Mouse (Mus musculus): ENCODE data around the gene Megf11. TPM values are rescaled to one million over a fixed set of nuclear protein-coding genes. Genes with fewer than 3 reads are reported as not detected.
A peak's percentile ranks its signal among the peaks of the same experiment; 100 is the strongest.
"Not testable (repeated sequence)": the region's sequence is repeated elsewhere in the genome, so short reads cannot be mapped to it uniquely, and the experiment has no call there.

The Megf11 gene
- polyA plus RNA-seq, 1 experiment from 2014 or later, result 0.56 TPM

GRCm38 (mm10) chr9:64700451-64701311, 315.3 kb downstream of the Megf11 start:
- no peak overlapping the region for H3K4me2 ChIP-seq (replicated peaks; ENCODE audit: low read depth, low read length)
- H3K9ac ChIP-seq (replicated peaks; ENCODE audit: low read depth), result no peak overlapping the region
- no peaks in the 10 kb centered on the region for H3K4me1 ChIP-seq (ENCODE audit: insufficient read depth, low read depth, low read length)
- TF ChIP-seq CTCF (IDR thresholded peaks at IDR 0.05) (no peak), EP300 (IDR thresholded peaks at IDR 0.05) (no peak)
- H3K9me3 ChIP-seq (ENCODE audit: low read length), result no peaks in the 10 kb centered on the region
- peaks cover 4% of the 10 kb centered on the region for H3K36me3 ChIP-seq (ENCODE audit: insufficient read depth, low read length)
- 80% methylated on average over 4 of the region's 4 CpGs for WGBS
- H3K27ac ChIP-seq (ENCODE audit: low read length), result no peak overlapping the region
- ATAC-seq (no peak), DNase-seq (ENCODE audit: low spot score) (no peak)
- no peaks in the 10 kb centered on the region for H3K27me3 ChIP-seq (replicated peaks; ENCODE audit: insufficient read depth, low read length)
- H3K4me3 ChIP-seq (ENCODE audit: low read depth, low read length), result no peak overlapping the region

GRCm38 (mm10) chr9:64701651-64702050, 316.2 kb downstream of the Megf11 start:
- DNase-seq (ENCODE audit: low spot score) (peak; percentile 17), ATAC-seq (no peak)
- WGBS, result 89% methylated on average over 1 of the region's 1 CpGs
- H3K4me1 ChIP-seq (ENCODE audit: insufficient read depth, low read depth, low read length), result no peaks in the 10 kb centered on the region
- TF ChIP-seq EP300 (IDR thresholded peaks at IDR 0.05), result no peak
- TF ChIP-seq CTCF (IDR thresholded peaks at IDR 0.05), result no peak
- H3K9me3 ChIP-seq (ENCODE audit: low read length), result no peaks in the 10 kb centered on the region
- no peaks in the 10 kb centered on the region for H3K27me3 ChIP-seq (replicated peaks; ENCODE audit: insufficient read depth, low read length)
- no peak overlapping the region for H3K4me2 ChIP-seq (replicated peaks; ENCODE audit: low read depth, low read length)
- H3K4me3 ChIP-seq (ENCODE audit: low read depth, low read length), result no peak overlapping the region
- no peaks in the 10 kb centered on the region; the same call in none of the 2 replicates for H3K36me3 ChIP-seq (ENCODE audit: insufficient read depth, low read length)
- no peak overlapping the region for H3K27ac ChIP-seq (ENCODE audit: low read length)
- no peak overlapping the region for H3K9ac ChIP-seq (replicated peaks; ENCODE audit: low read depth)

- TF ChIP-seq EP300 (IDR thresholded peaks at IDR 0.05), result no peak
- no peak for TF ChIP-seq CTCF (IDR thresholded peaks at IDR 0.05)
- Histone ChIP-seq H3K4me2 (replicated peaks; ENCODE audit: low read depth, low read length) (no peak overlapping the region), H3K9ac (replicated peaks; ENCODE audit: low read depth) (no peak overlapping the region), H3K27ac (ENCODE audit: low read length) (no peak overlapping the region), H3K36me3 (ENCODE audit: insufficient read depth, low read length) (no peaks in the 10 kb centered on the region; the same call in none of the 2 replicates), H3K9me3 (ENCODE audit: low read length) (no peaks in the 10 kb centered on the region), H3K4me1 (ENCODE audit: insufficient read depth, low read depth, low read length) (no peaks in the 10 kb centered on the region), H3K27me3 (replicated peaks; ENCODE audit: insufficient read depth, low read length) (no peaks in the 10 kb centered on the region), H3K4me3 (ENCODE audit: low read depth, low read length) (no peak overlapping the region)
- DNase-seq (ENCODE audit: low spot score) (no peak), ATAC-seq (no peak)
Observed at GRCm38 (mm10) chr9:64702391-64702790, 317.0 kb downstream of the Megf11 start.

GRCm38 (mm10) chr9:64702937-64703336, 317.5 kb downstream of the Megf11 start:
- no peak overlapping the region for H3K27ac ChIP-seq (ENCODE audit: low read length)
- no peak overlapping the region for H3K4me2 ChIP-seq (replicated peaks; ENCODE audit: low read depth, low read length)
- ATAC-seq (peak; percentile 85), DNase-seq (ENCODE audit: low spot score) (peak; percentile 91)
- TF ChIP-seq EP300 (IDR thresholded peaks at IDR 0.05) (no peak), CTCF (IDR thresholded peaks at IDR 0.05) (no peak)
- no peak overlapping the region for H3K9ac ChIP-seq (replicated peaks; ENCODE audit: low read depth)
- H3K9me3 ChIP-seq (ENCODE audit: low read length), result no peaks in the 10 kb centered on the region
- no peaks in the 10 kb centered on the region for H3K4me1 ChIP-seq (ENCODE audit: insufficient read depth, low read depth, low read length)
- no peaks in the 10 kb centered on the region for H3K27me3 ChIP-seq (replicated peaks; ENCODE audit: insufficient read depth, low read length)
- H3K4me3 ChIP-seq (ENCODE audit: low read depth, low read length), result no peak overlapping the region
- no peaks in the 10 kb centered on the region; the same call in none of the 2 replicates for H3K36me3 ChIP-seq (ENCODE audit: insufficient read depth, low read length)
- 31% methylated on average over 2 of the region's 2 CpGs for WGBS

GRCm38 (mm10) chr9:64703420-64703965, 318.1 kb downstream of the Megf11 start:
- no peaks in the 10 kb centered on the region; the same call in 1 of the 2 replicates for H3K36me3 ChIP-seq (ENCODE audit: insufficient read depth, low read length)
- ATAC-seq (no peak), DNase-seq (ENCODE audit: low spot score) (no peak)
- no peak overlapping the region for H3K9ac ChIP-seq (replicated peaks; ENCODE audit: low read depth)
- H3K4me3 ChIP-seq (ENCODE audit: low read depth, low read length), result no peak overlapping the region
- H3K9me3 ChIP-seq (ENCODE audit: low read length), result no peaks in the 10 kb centered on the region
- no peak overlapping the region for H3K27ac ChIP-seq (ENCODE audit: low read length)
- no peaks in the 10 kb centered on the region for H3K4me1 ChIP-seq (ENCODE audit: insufficient read depth, low read depth, low read length)
- H3K27me3 ChIP-seq (replicated peaks; ENCODE audit: insufficient read depth, low read length), result no peaks in the 10 kb centered on the region
- no peak for TF ChIP-seq EP300 (IDR thresholded peaks at IDR 0.05)
- no peak for TF ChIP-seq CTCF (IDR thresholded peaks at IDR 0.05)
- H3K4me2 ChIP-seq (replicated peaks; ENCODE audit: low read depth, low read length), result no peak overlapping the region

- H3K4me2 ChIP-seq (replicated peaks; ENCODE audit: low read depth, low read length), result no peak overlapping the region
- TF ChIP-seq CTCF (IDR thresholded peaks at IDR 0.05), result no peak
- no peak for TF ChIP-seq EP300 (IDR thresholded peaks at IDR 0.05)
- H3K36me3 ChIP-seq (ENCODE audit: insufficient read depth, low read length), result no peaks in the 10 kb centered on the region; the same call in 1 of the 2 replicates
- no peak overlapping the region for H3K27ac ChIP-seq (ENCODE audit: low read length)
- no peaks in the 10 kb centered on the region for H3K4me1 ChIP-seq (ENCODE audit: insufficient read depth, low read depth, low read length)
- no peak overlapping the region for H3K4me3 ChIP-seq (ENCODE audit: low read depth, low read length)
- DNase-seq (ENCODE audit: low spot score) (peak; percentile 46), ATAC-seq (peak; percentile 32; the same call in 1 of the 2 replicates)
- H3K27me3 ChIP-seq (replicated peaks; ENCODE audit: insufficient read depth, low read length), result no peaks in the 10 kb centered on the region
- H3K9ac ChIP-seq (replicated peaks; ENCODE audit: low read depth), result no peak overlapping the region
- no peaks in the 10 kb centered on the region for H3K9me3 ChIP-seq (ENCODE audit: low read length)
- WGBS, result 70% methylated on average over 5 of the region's 5 CpGs
Observed at GRCm38 (mm10) chr9:64704073-64704840, 318.8 kb downstream of the Megf11 start.

- not testable (repeated sequence) for H3K27ac ChIP-seq (ENCODE audit: low read length); ATAC-seq; H3K36me3 ChIP-seq (ENCODE audit: insufficient read depth, low read length); H3K9ac ChIP-seq (replicated peaks; ENCODE audit: low read depth); H3K4me3 ChIP-seq (ENCODE audit: low read depth, low read length); H3K4me1 ChIP-seq (ENCODE audit: insufficient read depth, low read depth, low read length); H3K4me2 ChIP-seq (replicated peaks; ENCODE audit: low read depth, low read length); H3K27me3 ChIP-seq (replicated peaks; ENCODE audit: insufficient read depth, low read length); DNase-seq (ENCODE audit: low spot score); H3K9me3 ChIP-seq (ENCODE audit: low read length)
- WGBS, result 74% methylated on average over 3 of the region's 5 CpGs
Observed at GRCm38 (mm10) chr9:64710291-64710690, 324.9 kb downstream of the Megf11 start.
